Mouse (Mus musculus): Measurements from ENCODE around the gene Stk39. TPM values are rescaled to one million over a fixed set of nuclear protein-coding genes. Genes with fewer than 3 reads are reported as not detected.

Stk39 gene
- polyA plus RNA-seq, 1 experiment: 5.5 TPM

DNA sequence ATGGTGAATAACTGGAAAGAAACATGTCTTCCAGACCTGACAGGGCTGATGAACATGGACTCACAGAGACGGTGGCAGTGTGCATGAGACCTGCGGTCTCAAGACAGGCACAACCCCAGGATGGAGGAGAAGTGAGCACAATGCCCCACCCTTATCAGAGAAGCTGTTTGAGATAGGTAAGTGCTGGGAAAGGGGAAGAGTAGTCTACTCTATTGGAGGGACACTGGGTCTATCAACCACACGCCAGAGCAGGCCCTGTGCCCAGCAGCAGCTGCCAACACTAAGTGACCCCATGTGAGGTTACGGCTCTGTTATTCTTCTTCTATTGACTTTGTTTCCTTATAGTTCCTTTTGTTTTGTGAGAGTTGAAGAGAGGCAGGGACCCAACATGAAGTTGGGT is 202.4 kb downstream of the Stk39 start:
- Histone ChIP-seq H3K27ac (ENCODE audit: control insufficient read depth, insufficient read depth, low read length) (no peak overlapping the region), H3K4me3 (ENCODE audit: control insufficient read depth, insufficient read depth, low read length) (no peak overlapping the region), H3K4me1 (replicated peaks; ENCODE audit: control insufficient read depth, insufficient read depth, low read length) (no peaks in the 10 kb centered on the region), H3K27me3 (ENCODE audit: control insufficient read depth, insufficient read depth, low read length) (no peaks in the 10 kb centered on the region), H3K36me3 (ENCODE audit: control insufficient read depth, insufficient read depth, low read length) (no peaks in the 10 kb centered on the region)
- TF ChIP-seq POLR2A (IDR thresholded peaks at IDR 0.05; ENCODE audit: control insufficient read depth, extremely low read depth, insufficient read depth, low read length, poor library complexity) (no peak), CTCF (IDR thresholded peaks at IDR 0.05; ENCODE audit: borderline replicate concordance, control insufficient read depth, extremely low read depth, insufficient read depth, low read length, poor library complexity) (no peak)
- DNase-seq: no peak
- WGBS: 94% methylated on average over 4 of the region's 4 CpGs

DNA sequence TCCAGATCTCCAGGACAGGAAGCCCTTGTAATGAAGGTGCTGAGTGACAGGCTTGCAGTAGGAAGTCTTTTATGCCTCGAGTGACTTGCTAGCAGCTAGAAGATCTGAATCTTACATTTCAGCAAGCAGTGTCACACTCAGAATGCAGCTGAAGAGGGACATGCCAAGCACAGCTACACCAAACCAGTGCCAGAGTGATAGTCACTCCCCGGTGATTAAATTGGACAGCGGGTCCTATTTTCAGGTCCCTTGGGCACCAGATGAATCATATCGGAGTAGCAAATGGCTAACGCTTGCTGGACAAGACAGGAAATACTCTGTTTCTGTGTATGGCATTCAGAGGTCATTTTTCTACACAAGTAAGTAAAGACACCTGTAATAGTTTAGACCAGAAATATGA is 207.2 kb downstream of the Stk39 start:
- WGBS: 83% methylated on average over 5 of the region's 5 CpGs
- no peaks in the 10 kb centered on the region for H3K4me1 ChIP-seq (replicated peaks; ENCODE audit: control insufficient read depth, insufficient read depth, low read length)
- no peak overlapping the region for H3K27ac ChIP-seq (ENCODE audit: control insufficient read depth, insufficient read depth, low read length)
- DNase-seq: no peak
- H3K27me3 ChIP-seq (ENCODE audit: control insufficient read depth, insufficient read depth, low read length): no peaks in the 10 kb centered on the region
- no peaks in the 10 kb centered on the region for H3K36me3 ChIP-seq (ENCODE audit: control insufficient read depth, insufficient read depth, low read length)
- H3K4me3 ChIP-seq (ENCODE audit: control insufficient read depth, insufficient read depth, low read length): no peak overlapping the region
- TF ChIP-seq CTCF (IDR thresholded peaks at IDR 0.05; ENCODE audit: borderline replicate concordance, control insufficient read depth, extremely low read depth, insufficient read depth, low read length, poor library complexity) (no peak), POLR2A (IDR thresholded peaks at IDR 0.05; ENCODE audit: control insufficient read depth, extremely low read depth, insufficient read depth, low read length, poor library complexity) (no peak)

DNA sequence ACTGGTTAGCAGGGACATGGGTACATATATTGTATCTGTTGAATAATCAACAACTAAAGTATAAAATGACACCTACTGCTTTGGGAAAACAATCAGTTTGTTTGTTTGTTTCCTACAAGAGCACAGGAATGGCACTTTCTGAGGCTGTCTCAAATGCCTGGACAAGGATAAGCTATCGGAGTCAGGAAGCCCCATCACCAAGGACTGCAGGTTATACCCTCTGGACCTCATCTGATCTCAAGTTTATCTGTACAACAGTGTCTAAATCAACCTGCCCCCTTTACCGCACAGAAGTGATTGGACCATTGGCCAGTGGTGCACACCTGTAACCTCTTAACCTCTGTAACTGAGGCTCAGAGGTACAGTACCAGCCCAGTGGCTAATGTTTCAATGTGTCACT is 211.2 kb downstream of the Stk39 start:
- DNase-seq: no peak
- Histone ChIP-seq H3K27ac (ENCODE audit: control insufficient read depth, insufficient read depth, low read length) (no peak overlapping the region), H3K36me3 (ENCODE audit: control insufficient read depth, insufficient read depth, low read length) (no peaks in the 10 kb centered on the region), H3K4me1 (replicated peaks; ENCODE audit: control insufficient read depth, insufficient read depth, low read length) (no peaks in the 10 kb centered on the region), H3K27me3 (ENCODE audit: control insufficient read depth, insufficient read depth, low read length) (no peaks in the 10 kb centered on the region), H3K4me3 (ENCODE audit: control insufficient read depth, insufficient read depth, low read length) (no peak overlapping the region)
- WGBS: 94% methylated on average over 2 of the region's 2 CpGs
- TF ChIP-seq POLR2A (IDR thresholded peaks at IDR 0.05; ENCODE audit: control insufficient read depth, extremely low read depth, insufficient read depth, low read length, poor library complexity) (no peak), CTCF (IDR thresholded peaks at IDR 0.05; ENCODE audit: borderline replicate concordance, control insufficient read depth, extremely low read depth, insufficient read depth, low read length, poor library complexity) (no peak)

DNA sequence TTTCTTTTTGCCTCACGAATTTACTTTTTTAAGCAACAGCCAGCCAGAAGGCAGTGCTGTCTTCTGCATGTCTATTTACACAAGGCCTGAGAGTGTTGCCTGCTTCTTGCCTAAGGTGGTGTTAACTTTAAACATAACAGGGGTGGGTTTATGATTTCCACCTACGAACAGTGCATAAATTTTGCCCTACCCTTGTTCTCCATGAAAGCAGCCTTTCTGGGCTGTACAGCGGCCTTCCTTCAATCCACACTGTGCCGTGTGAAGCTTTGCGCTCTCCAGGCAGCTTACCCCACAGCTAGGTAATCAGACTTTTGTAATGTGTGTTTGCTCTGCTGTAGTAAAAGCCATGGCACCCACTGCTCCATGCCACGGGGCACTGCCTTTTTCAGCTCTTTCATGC is 214.5 kb downstream of the Stk39 start:
- no peak overlapping the region for H3K4me3 ChIP-seq (ENCODE audit: control insufficient read depth, insufficient read depth, low read length)
- 94% methylated on average over 6 of the region's 6 CpGs for WGBS
- H3K27ac ChIP-seq (ENCODE audit: control insufficient read depth, insufficient read depth, low read length): no peak overlapping the region
- H3K36me3 ChIP-seq (ENCODE audit: control insufficient read depth, insufficient read depth, low read length): no peaks in the 10 kb centered on the region
- DNase-seq: no peak
- TF ChIP-seq CTCF (IDR thresholded peaks at IDR 0.05; ENCODE audit: borderline replicate concordance, control insufficient read depth, extremely low read depth, insufficient read depth, low read length, poor library complexity) (no peak), POLR2A (IDR thresholded peaks at IDR 0.05; ENCODE audit: control insufficient read depth, extremely low read depth, insufficient read depth, low read length, poor library complexity) (no peak)
- no peaks in the 10 kb centered on the region for H3K4me1 ChIP-seq (replicated peaks; ENCODE audit: control insufficient read depth, insufficient read depth, low read length)
- no peaks in the 10 kb centered on the region for H3K27me3 ChIP-seq (ENCODE audit: control insufficient read depth, insufficient read depth, low read length)

DNA sequence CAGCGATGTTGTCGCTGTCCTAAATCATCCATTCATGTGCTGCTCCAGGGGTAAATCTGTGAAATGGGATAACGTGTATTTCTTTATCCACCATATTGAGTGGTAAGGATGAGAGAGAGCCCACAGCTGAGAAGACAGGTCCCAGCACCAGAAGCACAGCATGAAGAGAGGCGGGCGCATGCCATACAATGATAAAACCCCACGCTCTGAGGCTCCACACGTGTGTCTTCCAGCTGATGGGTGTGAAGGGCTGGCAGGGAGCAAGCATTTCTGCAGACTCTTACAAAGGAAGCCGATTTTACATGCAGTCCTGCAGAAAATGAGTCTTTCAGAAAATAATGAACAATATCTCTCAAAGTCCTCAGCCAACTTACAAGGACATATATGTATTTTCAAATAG is 215.6 kb downstream of the Stk39 start:
- Histone ChIP-seq H3K4me1 (replicated peaks; ENCODE audit: control insufficient read depth, insufficient read depth, low read length) (no peaks in the 10 kb centered on the region), H3K27me3 (ENCODE audit: control insufficient read depth, insufficient read depth, low read length) (no peaks in the 10 kb centered on the region), H3K4me3 (ENCODE audit: control insufficient read depth, insufficient read depth, low read length) (no peak overlapping the region), H3K27ac (ENCODE audit: control insufficient read depth, insufficient read depth, low read length) (no peak overlapping the region), H3K36me3 (ENCODE audit: control insufficient read depth, insufficient read depth, low read length) (no peaks in the 10 kb centered on the region)
- WGBS: 94% methylated on average over 8 of the region's 8 CpGs
- TF ChIP-seq POLR2A (IDR thresholded peaks at IDR 0.05; ENCODE audit: control insufficient read depth, extremely low read depth, insufficient read depth, low read length, poor library complexity) (no peak), CTCF (IDR thresholded peaks at IDR 0.05; ENCODE audit: borderline replicate concordance, control insufficient read depth, extremely low read depth, insufficient read depth, low read length, poor library complexity) (no peak)
- DNase-seq: no peak

DNA sequence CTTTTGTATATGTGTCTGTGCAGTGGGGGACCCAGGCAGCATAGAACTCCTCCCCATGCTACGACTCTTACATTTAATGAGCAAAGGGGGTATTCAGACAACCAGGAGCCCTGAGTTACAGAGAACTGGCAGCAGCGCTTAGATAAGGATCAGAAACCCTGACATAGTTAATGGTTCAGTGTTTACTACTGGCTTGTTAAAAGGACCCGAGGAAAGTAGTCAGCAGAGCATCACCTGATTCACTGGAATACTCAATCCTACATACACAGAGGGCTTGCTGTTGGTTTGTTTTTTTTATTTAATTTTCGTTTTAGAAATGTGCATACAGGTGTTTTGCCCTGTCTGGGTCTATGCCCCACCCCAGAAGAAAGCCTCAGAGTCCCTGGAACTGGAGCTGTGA is 217.3 kb downstream of the Stk39 start:
- DNase-seq: no peak
- Histone ChIP-seq H3K27me3 (ENCODE audit: control insufficient read depth, insufficient read depth, low read length) (no peaks in the 10 kb centered on the region), H3K4me1 (replicated peaks; ENCODE audit: control insufficient read depth, insufficient read depth, low read length) (no peaks in the 10 kb centered on the region), H3K27ac (ENCODE audit: control insufficient read depth, insufficient read depth, low read length) (no peak overlapping the region), H3K36me3 (ENCODE audit: control insufficient read depth, insufficient read depth, low read length) (no peaks in the 10 kb centered on the region), H3K4me3 (ENCODE audit: control insufficient read depth, insufficient read depth, low read length) (no peak overlapping the region)
- TF ChIP-seq CTCF (IDR thresholded peaks at IDR 0.05; ENCODE audit: borderline replicate concordance, control insufficient read depth, extremely low read depth, insufficient read depth, low read length, poor library complexity): no peak
- no peak for TF ChIP-seq POLR2A (IDR thresholded peaks at IDR 0.05; ENCODE audit: control insufficient read depth, extremely low read depth, insufficient read depth, low read length, poor library complexity)
- 76% methylated on average over 4 of the region's 4 CpGs for WGBS

DNA sequence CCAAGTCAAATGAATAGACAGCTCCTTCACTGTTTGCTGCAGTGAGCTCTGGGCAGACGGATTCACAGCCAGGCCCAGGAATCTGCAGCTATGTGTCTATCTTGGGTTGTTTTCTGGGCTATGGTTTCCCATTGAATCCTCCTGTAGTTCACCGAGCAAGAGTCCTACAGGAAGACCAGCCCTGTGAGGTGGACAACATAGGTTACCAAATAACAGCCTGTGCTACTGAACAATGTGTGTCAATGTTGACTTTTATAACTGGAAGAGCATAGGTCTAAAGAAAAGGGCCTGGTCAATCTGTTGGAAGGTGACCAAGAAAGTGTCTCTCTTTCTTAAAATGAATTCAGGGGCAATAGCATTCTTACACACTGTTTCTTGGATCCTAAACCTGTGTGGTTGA is 218.8 kb downstream of the Stk39 start:
- no peak overlapping the region for H3K4me3 ChIP-seq (ENCODE audit: control insufficient read depth, insufficient read depth, low read length)
- H3K4me1 ChIP-seq (replicated peaks; ENCODE audit: control insufficient read depth, insufficient read depth, low read length): no peaks in the 10 kb centered on the region
- no peaks in the 10 kb centered on the region for H3K27me3 ChIP-seq (ENCODE audit: control insufficient read depth, insufficient read depth, low read length)
- H3K27ac ChIP-seq (ENCODE audit: control insufficient read depth, insufficient read depth, low read length): no peak overlapping the region
- TF ChIP-seq POLR2A (IDR thresholded peaks at IDR 0.05; ENCODE audit: control insufficient read depth, extremely low read depth, insufficient read depth, low read length, poor library complexity) (no peak), CTCF (IDR thresholded peaks at IDR 0.05; ENCODE audit: borderline replicate concordance, control insufficient read depth, extremely low read depth, insufficient read depth, low read length, poor library complexity) (no peak)
- H3K36me3 ChIP-seq (ENCODE audit: control insufficient read depth, insufficient read depth, low read length): no peaks in the 10 kb centered on the region
- 95% methylated on average over 2 of the region's 2 CpGs for WGBS
- DNase-seq: no peak

Data from thymus, adult 2 months (tissue).